In the genomic region with DNA sequence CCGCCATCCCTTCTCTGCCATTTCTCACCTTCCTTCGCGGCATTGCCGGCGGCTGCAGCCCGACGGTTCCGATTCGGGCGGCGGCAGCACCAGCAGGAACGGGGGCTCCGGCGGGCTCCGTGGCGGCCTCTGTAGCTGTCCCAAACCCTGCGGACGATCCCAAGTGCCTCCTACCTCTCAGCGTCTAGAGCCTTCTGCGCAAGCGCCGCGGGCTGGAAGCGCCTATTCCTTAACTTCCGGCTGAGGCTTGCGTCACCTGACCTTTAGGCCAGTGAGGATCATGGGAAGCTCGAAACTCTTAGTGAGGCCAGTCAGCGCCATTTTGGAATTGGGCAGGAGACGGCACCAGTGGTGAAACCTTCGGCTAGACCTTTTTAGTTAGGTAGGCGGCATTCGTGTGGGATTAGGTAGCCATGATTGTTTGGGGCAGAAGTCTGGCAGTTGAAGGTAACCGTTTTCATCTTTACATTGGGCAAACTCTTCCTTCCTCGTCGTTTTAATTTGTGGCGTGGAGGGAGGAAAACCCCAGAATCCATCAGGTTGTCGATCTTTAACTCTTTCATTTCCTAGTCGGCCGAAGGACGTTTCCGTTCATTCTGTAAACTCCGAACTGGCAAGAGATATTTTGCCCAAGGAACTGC, we compare ENCODE assay signal across 2 mouse cellular contexts.
TF ChIP-seq lines count a peak whose summit lies in the region.

TSS of gene Kat7 (minus strand) at position 240 of the 641 bp plus-strand sequence.

TF ChIP-seq in C2C12, 6 proteins besides CTCF, POLR2A, EP300 and RAD21 (continued from another document):
- TF ChIP-seq USF1 (IDR thresholded peaks at IDR 0.05; ENCODE audit: low read depth) (peak; percentile 92), CEBPB (IDR thresholded peaks at IDR 0.05; ENCODE audit: low read depth) (peak; percentile 68), MYOG (IDR thresholded peaks at IDR 0.05; ENCODE audit: control insufficient read depth, extremely low read depth, insufficient read length) (no peak), FOSL1 (IDR thresholded peaks at IDR 0.05; ENCODE audit: insufficient read depth, low read length, poor library complexity, severe bottlenecking) (no peak)
TF ChIP-seq in C2C12: peak in this region for 3.

TF ChIP-seq in myocyte, 11 proteins besides CTCF, POLR2A, EP300 and RAD21 (continued from another document):
- TF ChIP-seq TCF12 (IDR thresholded peaks at IDR 0.05; ENCODE audit: insufficient read depth, poor library complexity, severe bottlenecking), result no peak
- peak; percentile 72 for TF ChIP-seq POLR2AphosphoS2 (IDR thresholded peaks at IDR 0.05; ENCODE audit: insufficient read length, low read depth)
- TF ChIP-seq MYOG (IDR thresholded peaks at IDR 0.05; ENCODE audit: control insufficient read depth in 1 of 3, insufficient read depth in 1 of 3, insufficient read length in 2 of 3, low read depth in 2 of 3), result no peak
- TF ChIP-seq MYOD1 (IDR thresholded peaks at IDR 0.05; ENCODE audit: control insufficient read depth in 1 of 3, insufficient read length in 2 of 3, low read depth in 2 of 3), result no peak
- TF ChIP-seq USF1 (IDR thresholded peaks at IDR 0.05; ENCODE audit: low read depth), result peak; percentile 95
- TF ChIP-seq E2F4 (IDR thresholded peaks at IDR 0.05; ENCODE audit: insufficient read depth), result no peak
- no peak for TF ChIP-seq TCF3 (IDR thresholded peaks at IDR 0.05; ENCODE audit: insufficient read length, low read depth)
- TF ChIP-seq CEBPB (IDR thresholded peaks at IDR 0.05; ENCODE audit: insufficient read depth, poor library complexity, severe bottlenecking), result peak; percentile 58; the same call in 1 of the 2 replicates
- no peak for TF ChIP-seq REST (IDR thresholded peaks at IDR 0.05; ENCODE audit: insufficient read depth, insufficient read length)
